Mouse (Mus musculus): ENCODE data around the gene Akr1b8. TPM values are rescaled to one million over a fixed set of nuclear protein-coding genes. Genes with fewer than 3 reads are reported as not detected.
A peak's percentile ranks its signal among the peaks of the same experiment; 100 is the strongest.

Akr1b8 gene
- polyA plus RNA-seq, 1 experiment: 2.0 TPM

DNA sequence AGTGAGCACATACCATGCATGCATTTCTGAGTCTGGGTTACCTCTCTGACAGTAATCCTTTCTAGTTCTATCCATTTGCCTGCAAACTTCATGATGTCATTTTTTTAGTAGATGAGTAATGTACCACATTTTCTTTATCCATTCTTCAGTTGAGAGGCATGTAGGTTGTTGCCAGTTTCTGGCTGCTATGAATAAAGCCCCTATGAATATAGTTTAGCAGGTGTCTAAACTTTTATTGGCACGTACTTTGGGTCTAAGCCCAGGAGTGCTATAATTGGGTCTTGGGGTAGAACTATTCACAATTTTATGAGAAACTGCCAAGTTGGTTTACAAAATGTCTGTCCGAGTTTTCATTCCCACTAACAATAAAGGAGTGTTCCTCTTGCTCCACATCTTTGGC is 16.1 kb upstream of the Akr1b8 start:
- Histone ChIP-seq H3K4me1 (ENCODE audit: control insufficient read depth, insufficient read depth, insufficient read length, low read length) (no peaks in the 10 kb centered on the region), H3K27me3 (ENCODE audit: control insufficient read depth, insufficient read depth, low read length) (no peaks in the 10 kb centered on the region), H3K36me3 (ENCODE audit: control insufficient read depth, insufficient read depth, low read length) (no peaks in the 10 kb centered on the region), H3K4me3 (ENCODE audit: low read depth, low read length) (no peak overlapping the region), H3K27ac (ENCODE audit: insufficient read depth, low read depth, low read length) (no peak overlapping the region)
- TF ChIP-seq POLR2A (IDR thresholded peaks at IDR 0.05; ENCODE audit: low read depth, low read length) (no peak), CTCF (IDR thresholded peaks at IDR 0.05; ENCODE audit: extremely low read depth, insufficient read length, insufficient replicate concordance, low read depth, low read length) (no peak)
- 83% methylated on average over 2 of the region's 2 CpGs for WGBS

DNA sequence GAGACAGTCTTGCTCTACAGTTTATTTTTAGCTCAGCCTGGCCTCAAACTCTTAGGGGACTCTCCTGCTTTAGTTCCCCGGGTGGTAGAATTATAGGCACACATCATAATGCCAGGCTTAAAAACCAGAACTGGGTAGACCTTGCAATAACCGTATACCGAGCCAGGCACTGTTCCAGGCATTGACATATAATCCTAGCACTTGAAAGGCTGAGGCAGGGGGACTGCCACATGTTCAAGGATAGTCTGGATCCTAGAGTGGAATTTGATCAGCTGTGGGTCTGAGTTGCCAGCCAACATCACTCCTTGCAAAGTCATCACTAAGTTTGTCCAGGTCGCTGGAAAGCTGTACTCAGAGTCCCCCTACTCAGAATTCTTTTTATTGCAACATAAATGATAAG is 11.9 kb upstream of the Akr1b8 start:
- 85% methylated on average over 4 of the region's 4 CpGs for WGBS
- Histone ChIP-seq H3K27me3 (ENCODE audit: control insufficient read depth, insufficient read depth, low read length) (no peaks in the 10 kb centered on the region), H3K36me3 (ENCODE audit: control insufficient read depth, insufficient read depth, low read length) (no peaks in the 10 kb centered on the region), H3K4me3 (ENCODE audit: low read depth, low read length) (no peak overlapping the region), H3K4me1 (ENCODE audit: control insufficient read depth, insufficient read depth, insufficient read length, low read length) (no peaks in the 10 kb centered on the region), H3K27ac (ENCODE audit: insufficient read depth, low read depth, low read length) (no peak overlapping the region)
- TF ChIP-seq CTCF (IDR thresholded peaks at IDR 0.05; ENCODE audit: extremely low read depth, insufficient read length, insufficient replicate concordance, low read depth, low read length) (no peak), POLR2A (IDR thresholded peaks at IDR 0.05; ENCODE audit: low read depth, low read length) (no peak)

DNA sequence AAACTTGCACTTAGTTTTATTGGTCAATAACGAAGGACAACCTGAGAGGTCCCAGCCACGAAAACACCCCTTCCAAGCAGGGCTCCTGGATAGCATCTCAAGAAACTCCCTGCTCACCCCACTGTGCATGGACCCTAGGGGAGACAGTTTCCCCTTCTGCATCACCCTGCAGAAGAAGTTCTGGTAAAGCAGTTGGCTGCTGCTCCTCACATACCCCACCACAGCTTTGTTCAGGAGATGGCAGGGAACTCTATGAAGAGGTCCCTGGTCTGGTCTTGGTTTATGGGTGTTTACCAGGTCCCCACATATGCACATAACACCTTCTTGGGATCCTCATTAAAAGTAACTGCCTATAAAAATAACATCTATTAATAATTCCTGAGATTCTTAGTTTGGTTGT is 11.4 kb upstream of the Akr1b8 start:
- TF ChIP-seq POLR2A (IDR thresholded peaks at IDR 0.05; ENCODE audit: low read depth, low read length) (no peak), CTCF (IDR thresholded peaks at IDR 0.05; ENCODE audit: extremely low read depth, insufficient read length, insufficient replicate concordance, low read depth, low read length) (no peak)
- WGBS: 84% methylated on average over 2 of the region's 2 CpGs
- Histone ChIP-seq H3K4me3 (ENCODE audit: low read depth, low read length) (no peak overlapping the region), H3K27ac (ENCODE audit: insufficient read depth, low read depth, low read length) (no peak overlapping the region), H3K4me1 (ENCODE audit: control insufficient read depth, insufficient read depth, insufficient read length, low read length) (no peaks in the 10 kb centered on the region), H3K36me3 (ENCODE audit: control insufficient read depth, insufficient read depth, low read length) (no peaks in the 10 kb centered on the region), H3K27me3 (ENCODE audit: control insufficient read depth, insufficient read depth, low read length) (no peaks in the 10 kb centered on the region)

DNA sequence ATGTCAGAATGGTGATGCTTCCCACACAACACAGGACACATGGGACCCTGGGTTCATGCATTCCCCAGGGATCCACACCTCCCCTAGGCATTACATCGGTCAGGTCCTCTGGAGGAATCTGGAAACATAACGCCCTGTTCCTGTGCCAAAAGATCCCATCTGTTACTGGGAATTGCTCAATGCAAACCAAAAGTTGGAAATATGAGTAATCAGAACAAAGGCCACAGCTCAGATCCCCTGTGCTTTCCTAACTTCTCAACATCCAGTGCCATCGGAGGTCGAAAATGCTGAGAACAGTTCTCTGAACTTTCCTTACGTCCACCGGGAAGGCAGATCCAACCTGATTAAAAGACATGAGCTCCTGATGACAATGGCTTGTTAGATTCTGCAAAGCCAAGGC is 10.5 kb upstream of the Akr1b8 start:
- TF ChIP-seq CTCF (IDR thresholded peaks at IDR 0.05; ENCODE audit: extremely low read depth, insufficient read length, insufficient replicate concordance, low read depth, low read length) (no peak), POLR2A (IDR thresholded peaks at IDR 0.05; ENCODE audit: low read depth, low read length) (no peak)
- H3K4me1 ChIP-seq (ENCODE audit: control insufficient read depth, insufficient read depth, insufficient read length, low read length): no peaks in the 10 kb centered on the region
- no peak overlapping the region for H3K4me3 ChIP-seq (ENCODE audit: low read depth, low read length)
- 76% methylated on average over 6 of the region's 6 CpGs for WGBS
- H3K27ac ChIP-seq (ENCODE audit: insufficient read depth, low read depth, low read length): no peak overlapping the region
- H3K36me3 ChIP-seq (ENCODE audit: control insufficient read depth, insufficient read depth, low read length): no peaks in the 10 kb centered on the region
- H3K27me3 ChIP-seq (ENCODE audit: control insufficient read depth, insufficient read depth, low read length): no peaks in the 10 kb centered on the region

DNA sequence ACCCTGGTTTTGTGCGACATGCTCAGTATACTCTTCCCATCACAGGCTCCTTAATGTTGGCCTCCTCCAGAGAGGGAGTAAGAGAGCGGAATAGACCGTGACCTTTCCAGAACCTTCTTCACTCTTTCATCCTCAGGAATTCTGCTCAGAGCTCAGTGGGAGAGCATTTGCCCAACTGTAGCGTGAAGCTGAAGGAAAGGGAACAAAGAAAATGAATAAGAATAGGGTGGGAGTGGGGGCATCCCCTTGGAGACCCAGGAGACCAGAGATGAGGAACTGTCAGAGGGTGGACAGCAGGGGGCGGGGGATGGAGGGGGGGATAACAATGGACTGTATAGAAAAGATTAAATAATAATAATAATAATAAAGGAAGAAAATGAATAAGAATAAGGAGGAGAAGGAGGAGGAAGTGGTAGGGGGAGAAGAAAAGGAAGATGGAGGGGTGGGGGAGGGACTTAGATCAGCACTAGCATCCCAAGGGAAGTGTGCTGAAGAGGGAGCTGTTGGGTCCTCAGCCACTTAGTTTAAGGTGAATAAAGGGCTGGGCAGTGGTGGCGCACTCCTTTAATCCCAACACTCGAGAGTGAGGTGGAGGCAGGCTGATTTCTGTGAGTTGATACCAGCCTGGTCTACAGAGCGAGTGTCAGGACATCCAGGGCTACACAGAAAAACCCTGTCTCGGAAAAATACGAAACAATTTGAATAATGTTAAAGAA is 9.6 kb upstream of the Akr1b8 start:
- WGBS: 74% methylated on average over 10 of the region's 10 CpGs
- H3K27ac ChIP-seq (ENCODE audit: insufficient read depth, low read depth, low read length): no peak overlapping the region

DNA sequence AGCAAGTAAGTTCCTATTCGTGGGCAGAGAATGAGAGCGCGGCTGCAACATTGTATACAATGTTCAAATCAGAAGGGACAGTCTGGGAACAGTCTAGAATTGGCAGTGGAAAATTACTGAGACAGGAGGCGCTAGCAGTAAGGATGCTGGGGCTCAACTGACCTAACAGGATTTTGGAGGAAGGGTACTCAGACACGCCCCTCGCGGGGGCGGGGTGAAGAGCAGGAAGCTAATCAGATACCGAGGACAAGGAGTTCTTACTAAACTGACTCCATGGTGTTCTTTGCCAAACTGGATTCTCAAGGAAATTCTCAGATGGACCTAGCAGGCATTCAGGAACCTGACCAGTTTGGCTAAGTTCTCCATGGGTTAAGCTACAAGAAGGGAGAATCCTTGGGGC is 9.0 kb upstream of the Akr1b8 start:
- TF ChIP-seq CTCF (IDR thresholded peaks at IDR 0.05; ENCODE audit: extremely low read depth, insufficient read length, insufficient replicate concordance, low read depth, low read length) (no peak), POLR2A (IDR thresholded peaks at IDR 0.05; ENCODE audit: low read depth, low read length) (no peak)
- Histone ChIP-seq H3K36me3 (ENCODE audit: control insufficient read depth, insufficient read depth, low read length) (no peaks in the 10 kb centered on the region), H3K4me1 (ENCODE audit: control insufficient read depth, insufficient read depth, insufficient read length, low read length) (no peaks in the 10 kb centered on the region), H3K4me3 (ENCODE audit: low read depth, low read length) (no peak overlapping the region), H3K27me3 (ENCODE audit: control insufficient read depth, insufficient read depth, low read length) (no peaks in the 10 kb centered on the region), H3K27ac (ENCODE audit: insufficient read depth, low read depth, low read length) (no peak overlapping the region)
- WGBS: 37% methylated on average over 9 of the region's 9 CpGs

More for the DNA sequence above, 9.6 kb upstream of the Akr1b8 start:
- Histone ChIP-seq H3K4me3 (ENCODE audit: low read depth, low read length) (no peak overlapping the region), H3K36me3 (ENCODE audit: control insufficient read depth, insufficient read depth, low read length) (no peaks in the 10 kb centered on the region), H3K27me3 (ENCODE audit: control insufficient read depth, insufficient read depth, low read length) (no peaks in the 10 kb centered on the region), H3K4me1 (ENCODE audit: control insufficient read depth, insufficient read depth, insufficient read length, low read length) (no peaks in the 10 kb centered on the region)
- TF ChIP-seq POLR2A (IDR thresholded peaks at IDR 0.05; ENCODE audit: low read depth, low read length): no peak
- TF ChIP-seq CTCF (IDR thresholded peaks at IDR 0.05; ENCODE audit: extremely low read depth, insufficient read length, insufficient replicate concordance, low read depth, low read length): no peak

DNA sequence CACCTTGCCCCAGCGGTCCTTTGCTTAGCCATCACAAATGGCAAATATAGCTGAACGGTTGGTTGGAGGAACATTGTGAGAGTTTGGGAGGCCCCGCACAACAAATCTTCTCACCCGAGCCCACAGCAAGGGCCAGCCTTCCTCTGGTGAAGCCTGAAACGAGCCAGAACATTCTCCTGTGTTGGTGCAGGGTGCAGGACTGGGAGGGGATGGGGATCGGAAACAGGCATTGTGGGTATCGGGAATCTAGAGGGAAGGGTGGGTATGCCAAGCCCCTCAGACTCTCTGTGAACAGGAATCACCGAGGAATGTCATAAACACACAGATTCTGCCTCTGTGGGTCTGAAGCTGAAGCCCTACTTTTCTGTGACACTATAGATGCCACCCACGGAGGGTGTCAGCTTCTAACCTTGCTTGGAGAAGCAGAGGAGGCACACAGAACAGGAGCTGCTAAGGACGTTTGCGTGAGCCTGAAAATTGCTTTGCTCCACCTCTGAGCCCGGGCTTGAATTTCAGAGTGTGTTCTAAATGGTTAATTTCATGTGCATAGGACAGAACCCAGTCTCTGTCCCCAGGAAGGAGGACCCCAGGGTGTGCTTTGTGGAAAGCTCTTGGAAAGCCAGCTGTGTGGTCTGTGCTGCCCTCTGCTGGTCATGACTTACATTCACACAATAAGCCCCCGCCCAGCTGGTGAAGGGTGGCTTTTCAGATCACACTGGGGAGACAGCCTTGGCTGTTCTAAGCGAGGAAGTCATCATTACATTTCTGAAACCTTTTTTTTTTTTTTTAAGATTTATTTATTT is 7.6 kb upstream of the Akr1b8 start:
- Histone ChIP-seq H3K4me1 (ENCODE audit: control insufficient read depth, insufficient read depth, insufficient read length, low read length) (no peaks in the 10 kb centered on the region), H3K36me3 (ENCODE audit: control insufficient read depth, insufficient read depth, low read length) (no peaks in the 10 kb centered on the region), H3K27me3 (ENCODE audit: control insufficient read depth, insufficient read depth, low read length) (no peaks in the 10 kb centered on the region), H3K27ac (ENCODE audit: insufficient read depth, low read depth, low read length) (no peak overlapping the region), H3K4me3 (ENCODE audit: low read depth, low read length) (no peak overlapping the region)
- peak; percentile 96; the same call in 1 of the 2 replicates for TF ChIP-seq CTCF (IDR thresholded peaks at IDR 0.05; ENCODE audit: extremely low read depth, insufficient read length, insufficient replicate concordance, low read depth, low read length)
- 0 out of 2 replicates have a peak, but pooled peaks have one; percentile 5 for TF ChIP-seq POLR2A (IDR thresholded peaks at IDR 0.05; ENCODE audit: low read depth, low read length)
- WGBS: 56% methylated on average over 14 of the region's 14 CpGs

All from small intestine, adult 2 months (tissue).